Mouse (Mus musculus) T-helper 1 cell (primary cell): ENCODE data around the gene Ajap1.

Experiments
- in situ Hi-C: fragments of 300-600 bp; cut with MboI, MseI; formaldehyde crosslinking; loops from one replicate; pipeline ENCODE4 v1.15.1; 2025; ENCODE audit warnings: high pct_unique_total_duplicates

Ajap1 gene

DNA sequence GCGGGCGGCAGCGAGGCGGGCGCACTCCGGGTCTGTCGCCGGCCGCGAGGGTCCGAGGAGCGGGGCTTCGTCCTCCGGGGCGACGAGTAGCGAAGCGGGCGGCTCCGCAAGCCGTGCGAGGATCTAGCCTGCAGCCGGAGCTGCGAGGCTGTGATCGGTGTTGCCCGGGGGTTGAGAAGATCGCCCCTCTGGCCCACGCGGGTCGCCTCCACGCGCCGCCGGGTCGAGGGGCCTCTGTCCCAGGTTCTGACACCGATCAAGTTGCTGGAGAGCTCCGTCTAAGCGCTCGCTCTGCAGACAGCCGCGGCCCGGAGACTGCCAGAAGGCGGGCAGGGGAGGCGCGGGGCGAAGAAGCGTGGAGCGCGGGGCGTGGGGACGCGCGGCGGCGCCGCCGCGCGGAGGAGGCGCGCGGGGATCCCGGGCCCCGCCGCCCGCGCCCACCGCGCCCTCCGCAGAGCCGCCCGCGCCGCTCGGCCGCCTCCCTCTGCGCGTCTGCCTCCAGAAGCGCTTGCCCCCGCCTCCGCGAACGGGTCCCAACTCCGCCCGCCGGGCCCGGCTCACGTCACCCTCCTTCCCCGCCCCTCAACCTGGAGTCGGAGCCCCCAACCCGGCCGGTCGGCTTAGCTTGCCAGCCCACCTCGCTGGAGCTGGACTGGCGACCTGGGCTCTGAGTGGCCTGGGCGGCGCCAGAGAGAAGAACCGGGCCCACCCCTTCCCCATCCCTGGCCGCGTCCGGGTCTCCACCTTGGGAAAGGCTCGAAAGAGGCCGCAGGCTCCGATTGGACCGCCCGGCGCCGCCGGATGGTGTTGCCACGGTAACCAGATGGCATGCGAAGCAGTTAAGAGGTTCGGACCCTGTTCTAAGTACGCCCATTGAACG lies at the start of gene Ajap1:
TSS of gene Ajap1 (minus strand) at position 353 of the 880 bp plus-strand sequence.
- in situ Hi-C loops, result loop anchor here (25.0 kb wide), 1 partner anchor 1120 kb away; no protein-coding TSS in a partner anchor

DNA sequence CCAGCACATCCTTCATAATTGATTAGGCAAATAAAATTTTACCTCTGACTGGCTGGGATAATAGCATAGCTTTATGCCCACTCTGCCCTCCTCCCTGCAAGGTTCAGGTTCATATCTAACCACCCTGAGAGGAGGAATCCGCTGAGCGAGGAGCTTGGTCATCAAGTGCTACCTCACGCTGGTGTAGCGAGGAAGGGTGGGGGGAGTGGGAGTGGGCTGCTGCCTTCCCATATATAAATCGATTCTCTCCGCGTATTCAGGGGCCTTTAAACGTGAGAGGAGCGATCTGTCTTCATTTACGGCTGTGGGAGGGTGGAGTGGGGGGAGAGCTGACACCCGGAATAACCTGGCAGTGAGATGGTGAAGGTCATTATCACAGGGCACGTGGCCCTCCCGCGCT lies 47.9 kb upstream of the Ajap1 start:
- in situ Hi-C loops, result no loop called here

DNA sequence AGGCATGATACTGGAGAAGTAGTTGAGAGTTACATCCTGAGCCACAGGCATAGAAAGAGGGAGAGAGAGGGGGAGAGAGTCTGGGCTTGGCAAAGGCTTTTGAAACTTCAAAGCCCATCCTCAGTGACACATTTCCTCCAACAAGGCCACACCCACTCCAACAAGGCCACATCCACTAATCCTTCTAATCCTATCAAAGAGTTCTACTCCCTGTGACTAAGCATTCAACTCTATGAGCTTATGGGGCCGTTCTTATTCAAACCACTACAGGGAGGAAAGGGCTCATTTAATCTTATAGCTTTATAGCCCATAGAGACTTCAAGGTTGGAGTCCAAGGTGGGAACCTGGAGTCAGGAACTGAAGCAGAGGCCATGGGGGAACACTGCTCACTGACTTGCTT lies 39.0 kb upstream of the Ajap1 start:
- in situ Hi-C loops, result no loop called here

DNA sequence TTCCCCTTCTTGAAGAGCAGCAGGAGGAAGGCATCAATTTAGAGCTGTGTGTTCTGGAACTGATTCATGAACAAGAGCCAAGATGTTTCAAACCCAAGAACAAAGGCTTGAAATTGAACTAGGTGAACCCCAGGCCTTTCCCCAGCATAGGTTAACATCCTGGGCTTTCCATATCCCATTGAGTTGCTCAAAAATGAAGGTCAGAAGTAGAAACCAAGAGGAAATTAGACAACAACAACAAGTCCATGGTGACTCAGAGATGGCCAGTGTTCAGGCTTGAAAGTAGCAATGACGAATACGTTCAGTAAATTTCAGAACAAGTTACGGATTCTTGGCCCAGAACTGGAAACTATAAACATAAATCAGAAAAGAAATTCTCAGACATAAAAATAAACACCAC lies 37.3 kb upstream of the Ajap1 start:
- in situ Hi-C loops, result no loop called here

DNA sequence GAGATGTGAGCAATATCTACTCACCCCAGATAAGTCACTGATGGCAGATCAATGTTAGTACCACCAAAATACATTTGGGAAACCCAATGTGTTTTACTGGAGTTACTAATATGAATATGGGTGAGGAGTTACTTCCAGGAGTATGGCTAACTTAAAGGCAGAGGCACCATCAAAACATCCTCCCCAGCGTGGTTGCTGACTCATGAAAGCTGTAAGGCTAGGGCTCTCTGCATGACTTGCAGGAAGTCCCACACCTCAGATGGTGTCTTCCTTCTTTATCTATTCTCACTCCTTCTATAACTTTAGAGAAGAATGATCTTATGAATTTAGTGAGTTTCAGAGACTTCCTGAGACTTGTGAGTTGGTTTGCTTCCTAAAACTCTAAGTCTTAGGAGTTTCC lies 36.7 kb upstream of the Ajap1 start:
- in situ Hi-C loops, result no loop called here

DNA sequence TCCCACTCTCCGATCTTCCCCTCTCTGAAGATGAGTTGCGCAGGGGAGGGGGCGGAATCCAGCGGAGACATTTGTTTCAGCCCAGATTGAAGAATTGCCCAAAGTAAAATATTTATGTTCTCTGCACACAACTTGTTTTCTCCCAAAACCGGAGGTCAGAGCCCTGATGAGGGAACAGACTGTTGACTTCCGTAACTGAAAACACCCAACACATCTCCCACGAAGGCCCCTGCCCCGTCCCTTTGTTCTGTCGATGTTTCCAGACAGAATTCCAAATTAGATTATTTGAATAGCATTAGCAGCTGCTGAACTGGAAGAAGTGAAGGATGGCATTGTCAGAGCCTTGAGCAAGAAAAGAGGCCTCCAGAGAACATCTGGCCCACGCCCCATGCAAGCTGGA lies 33.2 kb upstream of the Ajap1 start:
- in situ Hi-C loops, result no loop called here

DNA sequence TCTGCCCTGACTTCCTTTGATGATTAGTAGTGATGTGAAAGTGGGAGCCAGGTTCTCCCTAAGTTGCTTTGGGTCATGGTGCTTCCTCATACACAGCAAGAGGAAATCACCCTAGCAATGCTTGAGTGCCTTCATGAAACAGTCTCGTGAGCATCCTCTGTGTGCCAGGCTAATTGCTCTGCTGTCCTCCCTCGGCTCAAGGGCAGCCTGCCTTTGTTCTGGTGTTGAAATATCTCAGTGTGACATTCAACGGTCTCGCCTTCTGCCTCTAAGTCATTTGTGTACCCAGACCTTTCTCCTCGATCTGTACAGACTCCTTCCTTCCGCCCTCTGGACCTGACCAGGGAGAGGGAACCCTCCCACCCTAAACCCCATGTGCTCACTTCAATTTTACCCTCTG lies 31.5 kb upstream of the Ajap1 start:
- in situ Hi-C loops, result no loop called here

DNA sequence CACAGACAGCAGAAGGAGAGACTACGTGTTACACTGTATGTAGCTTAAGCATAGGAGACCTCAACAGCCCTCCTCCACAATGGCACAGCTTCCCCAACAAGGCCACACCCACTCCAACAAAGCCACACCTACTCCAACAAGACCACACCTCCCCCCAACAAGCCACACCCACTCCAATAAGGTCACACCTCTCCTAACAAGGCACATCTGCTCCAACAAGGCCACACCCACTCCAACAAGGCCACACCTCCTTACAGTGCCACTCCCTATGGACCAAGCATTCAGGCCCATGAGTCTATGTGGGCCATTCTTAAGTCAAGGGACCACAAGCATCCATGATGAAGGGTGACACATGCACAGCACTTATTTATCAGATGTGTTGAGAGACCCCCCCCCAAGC lies 28.9 kb upstream of the Ajap1 start:
- in situ Hi-C loops, result no loop called here

DNA sequence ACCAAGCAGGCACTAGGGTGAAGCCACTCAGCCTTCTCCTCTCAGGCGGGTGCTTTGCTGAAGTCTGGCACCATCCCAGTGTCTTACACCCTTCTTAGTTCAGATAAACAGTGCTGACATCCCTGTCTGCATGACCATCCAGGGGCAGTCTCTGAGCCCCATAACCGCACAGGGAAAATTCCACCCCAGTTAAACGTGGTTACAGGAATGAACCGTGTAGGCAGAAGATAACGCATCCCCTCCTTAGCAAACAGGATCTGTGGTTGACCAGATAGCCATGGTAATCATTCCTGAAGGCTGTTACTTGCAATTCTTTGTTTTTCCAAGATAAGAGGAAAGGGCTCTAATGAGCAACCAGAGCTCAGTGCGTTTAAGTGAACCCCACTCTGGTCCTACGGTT lies 19.3 kb upstream of the Ajap1 start:
- in situ Hi-C loops, result no loop called here

DNA sequence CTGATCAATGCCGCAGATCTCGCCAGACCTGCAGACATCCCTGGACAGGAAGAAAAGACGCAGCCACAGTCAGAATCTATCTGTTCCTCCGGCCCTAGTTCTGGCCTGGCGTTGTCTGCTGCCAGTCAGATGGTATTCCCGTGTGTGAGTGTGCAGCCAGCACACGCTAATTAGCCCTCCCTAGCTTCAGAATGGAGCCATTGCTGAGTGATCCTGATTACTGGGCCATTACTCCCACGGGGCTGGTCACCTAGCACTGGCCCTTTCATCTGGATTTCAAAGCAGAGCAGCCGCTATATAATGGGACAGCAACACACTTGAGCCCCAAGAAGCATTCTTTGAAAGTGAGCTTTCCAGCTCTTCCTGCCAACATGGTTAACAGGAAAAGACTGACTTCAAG lies 9.8 kb upstream of the Ajap1 start:
- in situ Hi-C loops, result loop anchor here (25.0 kb wide), 1 partner anchor 1130 kb away; no protein-coding TSS in a partner anchor

DNA sequence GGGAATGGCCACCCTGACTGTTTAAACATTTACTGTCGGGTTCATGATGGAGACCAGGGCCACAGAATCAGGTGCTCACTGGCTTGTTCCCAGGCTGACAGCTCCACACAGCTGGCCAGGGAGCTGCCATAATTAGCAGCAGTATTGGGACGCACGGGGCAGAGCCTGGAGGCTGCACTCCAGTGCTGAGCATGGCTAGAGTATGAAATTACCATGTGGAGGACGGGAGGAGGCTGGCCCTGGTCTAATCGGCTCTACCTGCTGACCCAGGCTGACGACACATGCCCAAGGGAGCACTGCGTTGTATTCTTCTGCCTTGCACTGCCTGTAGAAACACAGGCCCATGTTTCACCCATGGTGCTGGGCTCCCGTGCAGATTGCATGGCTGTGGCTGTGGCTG lies 6.5 kb upstream of the Ajap1 start:
- in situ Hi-C loops, result loop anchor here (25.0 kb wide), 1 partner anchor 1127 kb away; no protein-coding TSS in a partner anchor

DNA sequence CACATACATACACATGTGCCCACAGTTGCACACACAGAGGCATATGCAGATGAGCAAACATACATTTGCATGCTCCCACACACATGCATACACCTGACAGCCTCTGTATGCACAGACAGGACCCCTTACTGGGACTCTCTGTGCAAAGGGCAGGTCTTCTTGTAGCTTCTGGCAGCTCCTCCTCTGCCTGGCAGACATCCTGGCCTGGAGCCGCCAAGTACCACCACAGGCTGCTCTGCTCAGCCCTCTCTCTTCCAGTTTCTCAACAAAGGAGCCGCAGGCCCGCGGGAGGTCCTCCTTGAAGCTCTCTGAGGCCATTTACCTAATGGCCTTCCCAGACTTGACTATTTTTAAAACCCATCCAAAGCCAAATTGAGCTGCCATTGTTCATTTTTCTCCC lies 3.3 kb upstream of the Ajap1 start:
- in situ Hi-C loops, result loop anchor here (25.0 kb wide), 1 partner anchor 1124 kb away; no protein-coding TSS in a partner anchor

DNA sequence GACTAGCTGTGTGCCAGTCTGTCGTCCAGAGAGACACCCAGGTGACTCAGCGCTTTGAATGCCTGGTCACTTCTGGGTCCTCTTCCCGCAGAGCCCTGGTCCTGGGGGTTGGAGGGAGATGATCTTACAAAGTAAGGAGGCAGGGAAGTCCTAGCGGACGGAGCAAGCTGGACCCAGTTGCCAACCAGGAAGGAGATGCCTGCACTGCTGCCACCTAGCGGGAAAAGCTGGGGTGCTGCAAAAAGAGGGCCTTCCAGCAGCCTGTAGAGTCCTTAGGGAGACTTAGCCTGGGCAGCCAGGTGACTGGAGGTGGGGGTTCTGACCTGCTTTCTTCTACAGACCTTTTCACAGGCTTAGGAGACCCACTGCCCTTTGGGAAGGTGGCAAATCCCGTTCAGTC lies 1.8 kb upstream of the Ajap1 start:
- in situ Hi-C loops, result loop anchor here (25.0 kb wide), 1 partner anchor 1122 kb away; no protein-coding TSS in a partner anchor

DNA sequence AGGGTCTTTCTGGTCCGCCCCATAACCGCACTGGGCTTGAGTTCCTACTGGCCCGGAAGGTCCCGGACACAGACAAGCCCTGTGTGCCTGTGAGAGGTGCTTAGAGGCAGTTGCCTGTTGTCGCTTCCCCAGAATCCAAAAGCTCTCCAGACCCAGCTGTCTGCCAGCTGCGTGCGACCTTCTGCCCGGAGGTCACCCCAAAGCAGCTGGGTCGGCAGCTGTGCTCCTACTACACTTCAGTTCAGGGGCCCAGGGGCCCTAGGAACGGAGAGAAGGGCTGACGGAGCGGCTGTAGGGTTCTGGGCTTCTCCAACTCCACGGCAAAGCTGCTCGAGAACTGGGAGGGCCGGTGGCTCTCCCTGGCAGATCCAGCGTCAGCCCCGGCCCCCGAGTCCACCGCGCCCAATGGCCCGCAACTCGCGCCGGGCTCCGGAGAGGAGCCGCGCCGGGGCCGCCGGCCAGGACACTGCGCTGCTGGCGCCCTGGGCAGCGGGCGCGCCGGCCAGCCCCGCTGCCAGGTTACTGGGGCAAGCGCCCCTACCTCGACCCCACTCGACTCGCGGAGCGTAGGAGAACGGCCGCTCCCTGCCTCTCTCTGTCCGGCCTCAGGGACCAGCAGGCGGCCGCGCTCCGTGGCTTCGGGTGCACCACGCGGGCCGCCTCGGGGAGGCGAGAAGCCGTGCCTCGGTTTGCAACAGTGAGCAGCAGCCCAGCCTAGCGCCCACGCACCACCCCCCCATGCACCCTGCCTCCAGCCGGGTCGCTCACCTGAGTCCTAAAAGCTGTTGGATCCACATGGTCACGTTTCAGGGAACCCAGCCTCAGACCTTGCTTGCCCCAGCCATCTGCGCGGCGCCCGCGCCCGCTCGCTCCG lies 1.0 kb downstream of the Ajap1 start:
- in situ Hi-C loops, result loop anchor here (25.0 kb wide), 1 partner anchor 1119 kb away; no protein-coding TSS in a partner anchor

DNA sequence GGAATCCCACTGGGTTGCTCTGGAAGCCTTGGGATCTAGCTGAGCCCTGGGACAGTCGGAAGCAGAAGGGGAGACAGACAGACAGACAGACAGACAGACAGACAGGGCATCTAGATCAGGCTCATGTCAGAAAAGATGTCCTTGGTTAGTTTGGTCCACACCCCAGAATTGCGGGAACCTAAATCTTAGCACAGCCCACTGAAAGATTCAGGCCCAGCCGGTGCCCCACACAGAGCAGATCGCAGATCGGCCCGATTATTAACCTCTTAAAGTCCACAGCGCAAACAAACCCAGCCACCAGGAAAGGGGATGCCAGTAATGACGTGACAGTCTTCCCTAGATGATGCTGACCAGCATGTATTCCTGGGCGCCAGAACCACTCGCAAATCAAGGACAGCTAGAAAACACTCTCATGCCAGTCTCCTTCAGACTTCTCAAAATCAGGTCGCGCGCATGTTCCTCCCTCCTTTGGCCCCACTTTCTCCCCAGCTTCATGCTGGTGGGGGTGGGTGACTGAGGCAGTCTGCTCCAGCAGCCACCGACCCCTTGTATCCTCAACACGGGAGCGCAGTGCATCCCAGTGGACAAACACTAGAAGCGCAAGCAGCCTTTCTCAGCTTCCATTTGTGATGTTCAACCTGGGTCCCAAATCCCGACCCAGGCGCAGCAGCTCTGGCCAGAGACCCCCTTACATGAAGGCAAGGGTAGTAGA lies 1.9 kb downstream of the Ajap1 start:
- in situ Hi-C loops, result loop anchor here (25.0 kb wide), 1 partner anchor 1118 kb away; no protein-coding TSS in a partner anchor

DNA sequence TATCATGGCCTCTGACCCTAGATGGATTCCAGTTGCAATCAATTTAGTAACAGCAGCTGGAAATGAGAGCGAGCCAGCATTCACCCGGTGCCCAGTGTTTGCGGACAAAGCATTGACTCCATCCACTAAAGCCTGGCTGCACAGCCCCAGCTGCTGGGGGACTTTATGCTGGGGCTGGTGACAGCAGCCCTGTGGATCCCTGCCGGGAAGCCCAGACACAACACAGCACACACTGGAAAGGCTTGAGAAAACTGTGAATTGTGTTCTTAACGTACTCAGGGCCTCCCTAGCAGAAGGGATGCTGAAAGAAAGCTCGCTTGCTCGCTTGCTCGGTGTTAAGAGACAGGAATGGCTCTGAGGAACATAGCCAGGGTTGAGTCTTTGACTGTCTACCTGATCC lies 3.5 kb downstream of the Ajap1 start:
- in situ Hi-C loops, result loop anchor here (25.0 kb wide), 1 partner anchor 1117 kb away; no protein-coding TSS in a partner anchor

DNA sequence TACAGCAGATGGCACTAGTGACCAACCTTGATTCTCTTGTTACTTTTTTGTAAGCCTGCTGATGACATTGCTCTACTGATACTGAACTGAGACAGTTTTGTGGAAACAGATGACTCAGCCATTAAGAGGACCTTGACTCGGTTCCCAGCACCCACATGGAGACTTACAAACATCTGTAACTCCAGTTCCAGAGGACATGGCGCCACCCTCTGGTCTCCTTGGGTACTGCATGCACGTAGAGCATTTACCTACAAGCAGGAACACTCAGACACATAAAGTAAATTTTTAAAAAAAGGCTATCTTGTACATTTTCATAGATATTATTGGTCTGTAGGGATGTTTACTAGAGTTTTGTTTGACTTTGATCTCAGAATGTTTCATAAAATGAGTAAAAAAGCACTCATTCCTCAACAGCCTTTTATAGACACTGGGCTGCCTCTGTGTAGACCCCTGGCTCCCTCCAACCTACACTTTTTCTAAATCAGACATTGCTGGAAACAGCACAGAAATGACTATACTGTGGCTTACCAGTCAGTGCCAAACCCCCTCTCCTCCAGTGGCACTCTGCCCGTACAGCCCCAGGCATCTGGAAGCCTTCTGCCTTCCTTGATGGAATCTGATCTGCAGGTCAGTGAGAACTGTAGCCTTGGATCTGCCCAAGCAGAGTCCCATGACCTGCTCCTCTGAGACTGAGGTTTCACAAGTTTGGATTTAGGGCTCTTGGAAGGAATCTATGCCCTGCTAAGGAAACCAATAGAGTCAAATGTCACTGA lies 8.9 kb downstream of the Ajap1 start:
- in situ Hi-C loops, result no loop called here

DNA sequence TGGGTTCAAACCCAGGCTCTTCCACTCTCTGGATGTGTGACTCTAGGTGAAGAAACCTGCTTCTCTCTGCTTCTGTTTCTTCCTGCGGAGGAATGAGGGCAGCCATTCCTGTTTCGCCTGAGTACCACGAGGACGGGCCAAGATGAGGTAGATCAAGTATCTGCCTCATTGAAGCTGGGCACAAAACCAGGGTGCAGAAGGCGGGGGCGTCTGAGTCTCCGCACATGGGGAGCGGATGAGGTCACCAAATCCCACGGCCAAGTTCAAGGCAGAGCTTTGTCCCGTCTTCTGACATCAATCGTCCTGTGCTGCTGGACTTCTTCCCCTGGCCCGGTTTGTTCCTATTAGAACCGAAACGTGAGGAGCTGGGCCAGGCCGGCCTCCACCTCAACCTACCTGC lies 12.9 kb downstream of the Ajap1 start:
- in situ Hi-C loops, result no loop called here

DNA sequence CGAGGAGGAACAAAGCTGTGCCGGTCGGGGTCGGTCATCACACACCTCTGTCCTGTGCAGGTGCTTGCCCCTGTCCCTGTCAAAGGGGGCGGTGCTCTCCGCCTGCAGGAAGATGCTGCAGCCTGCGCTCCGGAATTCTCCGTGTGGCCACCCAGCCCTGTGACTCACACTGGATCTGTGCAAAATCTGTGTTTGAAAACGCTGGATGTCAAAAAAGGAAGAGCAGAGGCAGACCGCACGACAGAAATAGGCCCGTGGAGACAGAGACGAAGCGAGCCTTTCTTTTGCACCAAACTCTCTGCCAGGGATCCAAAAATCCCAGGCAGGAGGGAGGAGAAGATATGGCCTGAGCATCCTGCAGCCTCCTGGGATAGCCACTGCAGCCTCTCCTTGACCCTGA lies 22.7 kb downstream of the Ajap1 start:
- in situ Hi-C loops, result no loop called here

DNA sequence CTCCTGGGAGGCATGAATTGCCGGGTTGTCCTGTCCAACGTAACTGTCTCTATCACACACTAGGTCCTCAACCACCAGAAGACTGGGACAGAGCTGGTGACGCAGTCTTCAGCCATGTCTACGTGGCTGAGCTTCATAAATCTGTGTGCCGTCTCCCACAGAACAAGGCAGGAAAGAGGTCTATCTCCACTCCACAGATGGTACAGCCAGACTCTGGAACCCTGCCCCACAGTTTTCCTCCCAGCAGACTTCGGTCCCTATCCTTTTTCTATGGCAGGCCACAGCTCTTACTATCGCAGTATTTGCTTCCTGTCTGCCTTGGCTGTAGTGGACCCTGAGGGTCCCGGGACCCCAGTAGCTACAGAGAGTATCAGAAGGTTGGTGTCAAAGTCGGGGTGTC lies 23.1 kb downstream of the Ajap1 start:
- in situ Hi-C loops, result no loop called here

DNA sequence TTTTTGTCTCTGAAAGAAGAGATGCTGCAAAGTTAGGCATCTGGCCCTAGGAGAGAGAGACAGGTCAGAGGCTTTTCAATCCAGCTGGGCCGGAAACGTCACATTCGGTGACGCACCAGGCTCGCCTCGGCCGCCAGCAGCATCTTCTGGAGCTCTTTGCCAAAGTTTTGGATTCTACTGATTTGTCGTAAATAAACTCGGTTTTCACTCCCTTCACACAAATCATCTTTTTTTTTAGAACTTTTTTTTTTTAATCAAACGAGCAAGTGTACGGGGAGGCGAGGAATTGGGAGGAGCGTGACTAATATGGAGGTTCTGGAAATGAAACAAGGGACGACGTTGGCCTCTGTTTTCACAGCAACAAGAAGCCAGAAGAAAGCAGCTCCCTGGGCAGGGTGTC lies 23.8 kb downstream of the Ajap1 start:
- in situ Hi-C loops, result no loop called here
